Mouse (Mus musculus) cortical plate, adult 2 months (tissue): ENCODE data around the gene Zfp758.
"Not testable (repeated sequence)": the region's sequence is repeated elsewhere in the genome, so short reads cannot be mapped to it uniquely, and the experiment has no call there.

Experiments used
- CTCF ChIP-seq: fragments of 200-500 bp; IDR thresholded peaks from 2 replicates; pipeline ENCODE4 v1.5.1; 2011; ENCODE audit warnings: mild to moderate bottlenecking, control low read depth, low read length; ENCODE audit not compliant: insufficient read depth; ENCODE audit errors: extremely low read depth
- POLR2A ChIP-seq: fragments of 200-500 bp; IDR thresholded peaks from 2 replicates; pipeline ENCODE4 v1.6.1; 2011; ENCODE audit warnings: mild to moderate bottlenecking, low read length, control low read depth; ENCODE audit not compliant: insufficient read depth; ENCODE audit errors: extremely low read depth

- not testable (repeated sequence) for TF ChIP-seq CTCF
- TF ChIP-seq POLR2A: peak; percentile 51; the same call in 1 of the 2 replicates
Measured at GRCm38 (mm10) chr17:22314730-22315226, 46.5 kb upstream of the Zfp758 start, which contains the start of gene CT030661.1.
